Mouse (Mus musculus): ENCODE measurements around the gene Helb.

Gene Helb

DNA sequence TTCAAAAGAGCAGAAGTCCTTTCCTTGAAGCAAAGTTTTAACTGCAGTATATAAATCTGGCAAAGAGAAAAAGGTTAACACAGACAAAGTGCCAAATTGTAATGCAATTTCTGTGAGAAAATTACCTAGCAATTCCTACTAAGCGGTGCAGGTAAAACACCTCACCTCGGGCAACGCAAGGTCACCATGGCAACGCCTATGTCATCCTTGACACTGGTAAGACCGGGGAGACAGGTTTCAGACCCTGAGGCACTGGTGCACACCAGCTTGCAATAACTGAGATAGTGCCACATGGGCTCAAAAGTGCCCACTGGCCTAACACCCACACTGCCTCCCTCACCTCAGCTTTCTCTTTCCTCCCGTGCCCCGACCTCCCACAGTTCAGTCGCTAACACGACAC lies 17.7 kb downstream of the Helb start:
- no peak for DNase-seq (ENCODE audit: low read depth, low spot score)

DNA sequence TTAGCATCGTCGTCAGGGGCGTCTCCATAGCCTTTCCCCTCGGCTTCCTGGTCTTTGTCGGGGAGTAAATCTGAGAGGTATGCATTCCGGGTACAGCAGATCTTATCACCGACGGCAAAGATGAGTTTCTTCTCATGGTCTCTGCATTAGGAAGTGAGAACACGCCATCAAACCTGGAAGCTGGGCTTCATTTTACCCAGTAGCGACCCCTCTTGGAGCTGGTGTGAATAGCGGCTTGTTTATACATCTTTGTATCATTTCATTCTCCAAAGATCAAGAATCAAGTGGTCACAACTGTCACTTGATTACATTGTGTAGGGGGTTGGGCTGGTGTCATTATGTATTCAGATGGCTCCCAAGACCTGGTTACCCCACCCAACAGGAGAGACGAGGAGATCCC lies 20.2 kb downstream of the Helb start:
- DNase-seq (ENCODE audit: low read depth, low spot score): peak; percentile 76

DNA sequence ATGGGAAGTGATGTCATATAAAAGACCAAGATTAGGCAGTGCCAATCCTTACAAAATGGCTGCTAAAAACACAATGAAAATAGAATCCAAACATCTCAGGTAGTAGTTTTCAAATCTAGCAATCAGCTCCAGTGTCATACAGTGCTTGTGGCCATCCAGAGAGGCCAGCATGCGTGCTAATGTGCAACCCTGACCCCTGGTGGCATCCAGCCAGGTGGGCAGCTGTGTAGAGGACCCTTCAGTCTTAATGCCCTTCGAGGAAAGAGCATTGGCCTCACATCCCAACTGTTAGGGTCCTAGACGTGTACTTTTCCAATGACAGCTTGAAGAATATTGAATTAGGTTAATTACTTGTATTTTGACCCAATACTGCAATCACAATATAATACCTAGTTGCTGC lies 34.9 kb downstream of the Helb start:
- no peak for DNase-seq (ENCODE audit: low read depth, low spot score)

DNA sequence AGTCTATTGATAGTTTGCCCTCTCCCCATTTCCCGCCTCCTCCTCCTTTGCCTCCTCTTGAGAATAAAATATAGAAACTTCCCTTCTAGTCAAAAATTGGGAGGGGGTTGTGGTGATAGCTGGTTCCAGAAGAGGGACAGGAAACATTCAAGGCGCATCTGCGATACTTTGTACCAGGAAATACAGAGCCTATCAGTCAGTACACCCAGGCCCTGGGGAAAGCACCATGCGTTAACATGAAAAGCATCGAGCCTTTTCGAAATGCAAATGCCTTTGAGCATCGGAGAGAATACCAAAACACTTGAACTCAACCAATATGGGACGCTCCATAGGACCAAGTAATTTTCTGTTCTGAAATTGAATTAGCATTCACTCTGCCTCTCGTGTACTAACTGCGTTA lies 46.5 kb downstream of the Helb start:
- DNase-seq (ENCODE audit: low read depth, low spot score): no peak

DNA sequence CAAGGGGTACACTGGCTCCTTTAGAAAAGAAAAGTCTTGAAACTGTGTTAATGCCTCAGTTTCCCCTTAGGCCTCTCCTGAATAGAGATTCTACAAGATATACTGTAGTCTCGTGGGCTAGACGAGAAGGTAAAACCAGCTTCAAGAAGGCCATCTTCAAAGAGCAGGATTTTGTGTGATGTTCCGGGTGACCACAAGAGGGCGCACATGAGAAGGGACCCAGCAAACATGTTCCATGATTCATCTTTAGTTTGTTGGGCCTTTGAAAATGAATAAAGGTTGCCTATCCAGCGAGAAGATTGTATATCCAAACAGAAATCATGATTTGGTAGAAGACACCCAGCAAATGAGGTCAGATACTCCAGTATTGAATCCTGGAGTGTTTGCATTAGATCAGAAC lies 48.4 kb downstream of the Helb start:
- peak; percentile 73 for DNase-seq (ENCODE audit: low read depth, low spot score)

DNA sequence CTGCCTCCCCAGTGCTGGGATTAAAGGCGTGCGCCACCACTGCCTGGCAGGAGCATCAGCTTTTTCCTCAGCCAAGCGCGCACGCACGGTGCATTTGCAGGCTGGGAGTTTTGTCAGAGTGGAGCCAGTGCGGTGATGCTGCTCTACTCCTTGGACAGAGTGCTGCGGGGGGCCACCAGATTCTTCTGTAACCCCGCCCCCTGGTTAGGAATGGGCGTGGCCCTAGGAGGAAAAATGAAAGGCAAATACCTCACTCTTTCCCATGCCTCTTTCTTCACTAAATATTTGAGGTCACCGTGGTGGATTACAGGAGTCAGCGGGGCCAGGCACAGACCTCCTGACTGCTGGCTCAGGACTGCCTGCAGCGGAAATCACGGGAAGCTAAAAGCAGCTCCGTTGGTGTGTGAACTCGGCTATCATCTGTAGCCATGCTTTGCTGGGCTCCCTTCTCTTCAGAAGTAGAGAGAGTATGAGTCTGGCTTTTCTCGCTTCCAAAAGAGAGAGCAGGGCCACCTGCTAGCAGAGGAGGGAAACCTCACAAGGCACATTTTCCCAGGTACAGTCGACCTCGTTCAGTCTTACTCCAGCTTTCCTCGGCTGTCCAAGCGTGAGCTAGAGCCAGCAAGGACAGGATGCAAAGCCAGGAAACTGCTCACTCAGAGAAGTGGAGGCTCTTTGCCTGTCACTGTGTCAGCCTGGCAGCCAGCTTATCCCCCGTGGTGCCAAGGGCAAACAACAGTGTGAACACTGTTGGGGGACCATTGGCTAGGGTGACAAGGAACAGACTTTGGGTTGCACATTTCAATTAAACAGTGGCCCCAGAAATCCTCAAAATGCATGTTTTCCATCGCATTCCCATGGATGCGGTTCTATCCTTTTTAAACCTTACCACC lies 51.3 kb downstream of the Helb start:
- DNase-seq (ENCODE audit: low read depth, low spot score): peak; percentile 66

DNA sequence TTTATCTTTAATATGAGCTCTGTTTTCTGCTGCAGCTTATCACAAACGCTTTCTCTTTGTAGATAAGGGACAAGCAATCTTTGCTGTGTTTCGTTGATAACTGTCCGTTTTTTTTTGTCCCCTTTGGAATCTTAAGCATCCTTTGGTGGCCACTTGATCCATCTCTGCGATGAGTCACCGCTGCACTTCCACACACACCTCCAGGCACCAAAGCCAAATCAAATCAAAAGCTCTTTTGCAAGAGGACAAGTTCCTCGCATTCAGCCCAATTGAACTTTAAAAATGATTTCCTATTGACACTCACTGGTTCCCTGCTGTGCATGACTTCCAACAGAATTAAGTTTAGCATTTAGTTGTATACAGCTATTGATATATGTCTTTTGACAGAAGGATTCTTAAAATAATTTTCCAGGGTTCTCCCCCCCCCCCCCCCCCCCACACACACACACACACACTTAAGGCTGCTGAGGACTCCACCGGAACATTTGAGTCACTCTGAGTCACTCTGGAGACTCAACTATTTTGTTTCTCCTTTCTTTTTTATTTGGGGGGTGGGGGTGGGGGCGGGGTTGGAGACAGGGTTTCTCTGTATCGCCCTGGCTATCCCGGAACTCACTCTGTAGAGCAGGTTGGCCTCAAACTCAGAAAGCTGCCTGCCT lies 52.1 kb downstream of the Helb start:
- DNase-seq (ENCODE audit: low read depth, low spot score): no peak

DNA sequence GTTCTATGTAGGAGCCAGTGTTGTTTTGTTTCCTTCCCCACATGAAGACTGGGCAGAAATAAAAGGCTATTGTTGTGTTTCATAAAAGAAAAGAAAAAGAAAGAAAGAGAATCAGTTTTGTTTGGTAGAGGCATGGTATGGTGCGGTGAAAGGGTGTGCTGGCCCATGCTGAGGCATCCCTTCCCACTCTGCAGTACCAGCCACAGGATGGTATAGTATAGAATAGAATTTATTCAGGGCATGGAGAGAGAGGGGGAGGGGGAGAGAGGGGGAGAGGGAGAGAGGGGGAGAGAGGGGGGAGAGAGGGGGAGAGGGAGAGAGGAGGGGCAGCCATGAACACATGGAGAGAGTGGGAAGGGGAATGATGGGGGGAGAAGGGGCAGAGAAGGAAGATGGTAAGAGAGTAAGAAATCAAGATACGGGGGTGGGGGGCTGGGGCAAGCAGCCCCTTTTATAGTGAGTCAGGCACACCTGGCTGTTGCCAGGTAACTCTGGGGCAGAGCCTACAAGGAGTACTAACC lies 68.0 kb downstream of the Helb start:
- DNase-seq (ENCODE audit: low read depth, low spot score): no peak

DNA sequence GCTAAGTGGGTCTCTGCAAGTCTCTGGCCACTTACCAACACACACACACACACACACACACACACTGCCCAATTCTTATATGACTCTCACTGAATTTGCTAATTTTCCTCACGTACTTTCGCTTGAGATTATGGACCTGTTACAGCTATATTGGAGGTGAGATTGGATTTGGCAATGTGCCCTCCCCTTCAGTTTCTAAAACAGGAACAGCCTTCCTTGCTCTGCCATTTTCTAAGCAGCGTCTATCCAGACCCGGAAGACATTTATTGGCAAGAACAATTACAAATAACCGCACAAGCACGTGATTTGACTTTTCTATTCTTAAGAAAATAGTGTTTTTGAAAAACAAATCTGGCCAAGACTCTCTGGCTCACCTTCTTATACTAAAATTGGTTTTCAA lies 68.5 kb downstream of the Helb start:
- DNase-seq (ENCODE audit: low read depth, low spot score): no peak

DNA sequence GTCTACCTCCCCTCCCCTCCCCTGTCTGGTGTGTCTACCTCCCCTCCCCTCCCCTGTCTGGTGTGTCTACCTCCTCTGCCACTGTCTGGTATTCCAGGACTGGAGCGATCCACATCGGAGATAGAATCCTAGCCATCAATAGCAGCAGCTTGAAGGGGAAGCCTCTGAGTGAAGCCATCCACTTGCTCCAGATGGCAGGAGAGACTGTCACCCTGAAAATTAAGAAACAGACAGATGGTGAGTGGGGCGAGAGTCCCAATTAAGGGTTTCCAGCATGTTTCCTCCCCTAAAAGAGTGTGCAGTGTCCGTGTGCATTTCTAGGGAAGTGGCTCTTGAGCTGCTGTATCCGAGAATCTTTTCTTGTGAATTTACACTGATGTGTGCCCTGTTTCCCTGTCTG lies 74.6 kb downstream of the Helb start:
- no peak for DNase-seq (ENCODE audit: low read depth, low spot score)

DNA sequence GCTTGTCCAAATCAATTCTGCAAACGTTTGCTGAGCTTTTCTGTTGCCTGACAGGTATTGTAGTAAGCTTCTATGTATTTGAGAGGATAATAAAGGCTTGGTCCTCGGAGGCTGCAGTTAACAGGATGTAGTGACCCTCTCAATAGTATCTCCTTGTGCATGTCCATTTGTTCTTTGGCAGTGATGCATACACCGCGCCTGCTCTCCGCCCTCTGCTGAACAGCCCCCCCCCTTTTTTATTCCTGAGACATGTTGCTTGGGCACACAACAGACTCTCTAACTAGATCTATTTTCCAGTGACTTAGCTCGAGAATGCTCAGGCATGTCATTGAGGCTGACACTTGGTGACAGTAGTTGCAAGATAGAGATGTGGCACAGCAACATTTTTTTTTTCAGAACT lies 77.0 kb downstream of the Helb start:
- DNase-seq (ENCODE audit: low read depth, low spot score): no peak

DNA sequence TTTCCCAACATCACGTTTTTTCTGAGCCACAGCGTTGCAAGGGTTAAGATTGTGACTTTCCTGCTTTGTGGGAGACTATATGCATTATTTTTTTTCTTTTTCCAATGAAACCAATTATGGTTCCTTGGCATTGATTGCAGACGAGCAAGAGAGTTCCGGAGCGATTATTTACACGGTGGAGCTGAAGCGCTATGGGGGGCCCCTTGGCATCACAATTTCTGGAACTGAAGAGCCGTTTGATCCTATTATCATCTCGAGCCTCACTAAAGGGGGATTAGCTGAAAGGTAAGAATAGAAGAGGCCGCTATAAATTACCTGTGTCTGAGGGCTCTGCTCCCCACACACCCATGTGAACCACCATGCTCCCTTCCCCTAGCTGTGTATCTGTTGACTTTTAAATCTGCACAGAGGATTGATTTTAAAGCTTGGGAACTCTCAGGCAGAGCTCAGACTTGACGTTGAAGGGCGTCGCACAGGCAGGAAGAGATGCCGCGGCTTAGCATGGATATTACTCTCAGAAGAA lies 77.5 kb downstream of the Helb start:
- DNase-seq (ENCODE audit: low read depth, low spot score): no peak

DNA sequence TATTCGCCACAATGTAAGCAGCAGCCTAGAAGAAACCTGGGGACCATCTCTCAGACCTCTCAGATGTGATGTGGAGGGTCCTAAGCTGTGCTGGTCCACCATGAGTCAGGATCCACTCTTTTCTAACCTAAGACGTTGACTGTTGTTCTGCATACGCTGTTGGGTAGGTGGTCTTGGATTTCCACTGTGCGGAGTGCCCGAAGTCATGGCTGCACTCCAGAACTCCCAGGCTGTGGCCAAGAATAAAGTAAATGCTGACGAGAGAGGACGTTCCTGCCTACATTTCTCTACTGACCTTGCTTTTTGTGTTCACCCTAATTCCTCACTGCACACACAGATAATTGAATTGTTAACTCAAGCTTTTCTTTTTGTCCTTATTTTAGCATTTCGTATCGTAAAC lies 78.9 kb downstream of the Helb start:
- no peak for DNase-seq (ENCODE audit: low read depth, low spot score)

Measured in ZHBTc4 (cell line).